Mouse (Mus musculus) MEL (cell line): ENCODE data around the gene Pid1. TPM values are rescaled to one million over a fixed set of nuclear protein-coding genes. Genes with fewer than 3 reads are reported as not detected.

Experiments
- DNase-seq: peaks from one replicate; pipeline ENCODE4 v3.0.0; 2011; ENCODE audit warnings: low read depth, low spot score
- H3K27ac ChIP-seq: 2 replicates; pipeline ENCODE4 v1.5.1; 2012; ENCODE audit warnings: low read depth, mild to moderate bottlenecking, control low read depth, low read length, moderate library complexity; ENCODE audit not compliant: control insufficient read depth
- H3K27me3 ChIP-seq, 2 experiments: fragments of 150-350 bp in 1 of 2; sonication (generic) in 1 of 2; 2 replicates each; pipeline ENCODE4 v1.6.1; 2012; ENCODE audit warnings: low read length in 2 of 2, mild to moderate bottlenecking in 2 of 2, improper control_type of control experiment in 1 of 2, moderate library complexity in 1 of 2; ENCODE audit not compliant: insufficient read depth in 2 of 2, control insufficient read depth in 1 of 2
- H3K36me3 ChIP-seq, 2 experiments: 2 replicates each; pipeline ENCODE4 v1.6.1; 2012 to 2014; ENCODE audit warnings: low read length in 2 of 2, improper control_type of control experiment in 1 of 2, inconsistent platforms in 1 of 2, mild to moderate bottlenecking in 1 of 2; ENCODE audit not compliant: insufficient read depth in 2 of 2, control insufficient read depth in 1 of 2
- H3K4me1 ChIP-seq, 2 experiments: fragments of 150-350 bp in 1 of 2; sonication (generic) in 1 of 2; 2 replicates each; pipeline ENCODE4 v1.6.1; 2012; ENCODE audit warnings: low read length in 2 of 2, improper control_type of control experiment in 1 of 2, mild to moderate bottlenecking in 1 of 2; ENCODE audit not compliant: insufficient read depth in 2 of 2, control insufficient read depth in 1 of 2
- H3K4me3 ChIP-seq, 2 experiments: fragments of 150-350 bp in 1 of 2; sonication (generic) in 1 of 2; 2 replicates each; pipeline ENCODE4 v1.5.1; 2012; ENCODE audit warnings: low read depth in 2 of 2, low read length in 2 of 2, mild to moderate bottlenecking in 2 of 2, moderate library complexity in 2 of 2, control low read depth in 1 of 2, improper control_type of control experiment in 1 of 2; ENCODE audit not compliant: control insufficient read depth in 1 of 2, insufficient read depth in 1 of 2
- H3K79me2 ChIP-seq: 2 replicates; pipeline ENCODE4 v1.6.1; 2012; ENCODE audit warnings: mild to moderate bottlenecking, low read length, moderate library complexity; ENCODE audit not compliant: control insufficient read depth, poor library complexity, insufficient read depth
- H3K9ac ChIP-seq: 2 replicates; pipeline ENCODE4 v1.6.1; 2012; ENCODE audit warnings: low read depth, mild to moderate bottlenecking, control low read depth, low read length, moderate library complexity; ENCODE audit not compliant: control insufficient read depth, poor library complexity, severe bottlenecking
- H3K9me3 ChIP-seq: fragments of 150-350 bp; sonication (generic); replicated peaks from 2 replicates; pipeline ENCODE4 v1.6.1; 2012; ENCODE audit warnings: mild to moderate bottlenecking, low read length, improper control_type of control experiment, moderate library complexity; ENCODE audit not compliant: insufficient read depth
- BHLHE40 ChIP-seq: IDR thresholded peaks from 2 replicates; pipeline ENCODE4 v1.6.1; 2012; ENCODE audit warnings: low read depth, mild to moderate bottlenecking, inconsistent platforms, low read length, improper control_type of control experiment, borderline replicate concordance
- CHD1 ChIP-seq: IDR thresholded peaks from 2 replicates; pipeline ENCODE4 v1.6.1; 2012; ENCODE audit warnings: low read depth, mild to moderate bottlenecking, inconsistent platforms, low read length, improper control_type of control experiment
- ETS1 ChIP-seq: IDR thresholded peaks from 2 replicates; pipeline ENCODE4 v1.6.1; 2012; ENCODE audit warnings: low read depth, mild to moderate bottlenecking, inconsistent platforms, low read length, improper control_type of control experiment, moderate library complexity
- HCFC1 ChIP-seq: IDR thresholded peaks from 2 replicates; pipeline ENCODE4 v1.6.1; 2012; ENCODE audit warnings: low read depth, mild to moderate bottlenecking, inconsistent platforms, low read length, improper control_type of control experiment, moderate library complexity
- JUND ChIP-seq: IDR thresholded peaks from 2 replicates; pipeline ENCODE4 v1.6.1; 2011; ENCODE audit warnings: low read depth, mild to moderate bottlenecking, improper control_type of control experiment, low read length
- MAZ ChIP-seq: IDR thresholded peaks from 2 replicates; pipeline ENCODE4 v1.6.1; 2012; ENCODE audit warnings: low read depth, mild to moderate bottlenecking, inconsistent platforms, low read length, improper control_type of control experiment
- MEF2A ChIP-seq: IDR thresholded peaks from 2 replicates; pipeline ENCODE4 v1.6.1; 2014; ENCODE audit warnings: low read depth, mild to moderate bottlenecking, inconsistent platforms, low read length, improper control_type of control experiment; ENCODE audit not compliant: poor library complexity, insufficient replicate concordance, severe bottlenecking; ENCODE audit errors: extremely low read depth
- NELFE ChIP-seq: IDR thresholded peaks from 2 replicates; pipeline ENCODE4 v1.6.1; 2011; ENCODE audit warnings: low read depth, low read length, improper control_type of control experiment
- POLR2A ChIP-seq, 2 experiments: IDR thresholded peaks; 2 replicates each; pipeline ENCODE4 v1.6.1; 2011 to 2012; ENCODE audit warnings: low read length in 2 of 2, mild to moderate bottlenecking in 2 of 2, control low read depth in 1 of 2, improper control_type of control experiment in 1 of 2, low read depth in 1 of 2, moderate library complexity in 1 of 2; ENCODE audit not compliant: control insufficient read depth in 1 of 2, insufficient read depth in 1 of 2, poor library complexity in 1 of 2
- POLR2AphosphoS5 ChIP-seq: IDR thresholded peaks from 2 replicates; pipeline ENCODE4 v1.6.1; 2012; ENCODE audit warnings: low read depth, borderline replicate concordance, mild to moderate bottlenecking, inconsistent platforms, low read length, moderate library complexity, mixed read lengths
- SMC3 ChIP-seq: IDR thresholded peaks from 2 replicates; pipeline ENCODE4 v1.6.1; 2011; ENCODE audit warnings: low read depth, low read length, improper control_type of control experiment
- TCF12 ChIP-seq: IDR thresholded peaks from 2 replicates; pipeline ENCODE4 v1.6.1; 2014; ENCODE audit warnings: low read depth, mild to moderate bottlenecking, inconsistent platforms, low read length, improper control_type of control experiment, moderate library complexity
- polyA plus RNA-seq, 2 experiments: library from polyadenylated mRNA; stranded (reverse) in 1 of 2; unstranded in 1 of 2; fragments of >175 nt in 1 of 2; fragments of >200 nt in 1 of 2; gene quantifications; 2 replicates each; pipeline versions ENCODE4 v1.2.1 to v1.2.4; 2012; ENCODE audit warnings: low replicate concordance in 2 of 2, low read depth in 1 of 2; ENCODE audit not compliant: insufficient read length in 2 of 2, insufficient read depth in 1 of 2, missing spikeins in 1 of 2
- total RNA-seq: library from RNA; depleted of rRNA; stranded (reverse); fragments of 300-350 nt; gene quantifications from 2 replicates; pipeline ENCODE4 v1.2.3, GENCODE M21; 2012

The Pid1 gene
- total and polyA plus RNA-seq, 3 experiments, result not detected

DNA sequence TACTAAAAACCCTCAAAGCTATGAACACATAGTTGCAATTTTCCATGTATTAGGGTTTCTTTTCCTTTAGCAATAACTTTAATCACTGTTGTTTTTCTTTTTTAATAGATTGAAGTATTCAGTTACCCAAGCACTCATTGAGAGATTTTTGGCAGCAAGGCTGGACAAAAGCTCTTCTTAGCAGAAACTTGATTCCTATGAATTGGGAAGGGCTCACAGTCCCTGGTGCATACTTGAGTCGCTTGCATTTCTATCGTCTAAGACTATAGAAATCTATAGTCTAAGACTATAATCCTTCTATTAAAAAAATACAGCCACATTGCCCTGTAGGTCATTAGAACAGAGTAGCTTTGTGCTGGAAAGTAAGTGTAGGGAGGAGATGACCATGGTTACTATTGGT lies 44.9 kb upstream of the Pid1 start:
- TF ChIP-seq ETS1 (no peak), BHLHE40 (no peak), MEF2A (no peak)

DNA sequence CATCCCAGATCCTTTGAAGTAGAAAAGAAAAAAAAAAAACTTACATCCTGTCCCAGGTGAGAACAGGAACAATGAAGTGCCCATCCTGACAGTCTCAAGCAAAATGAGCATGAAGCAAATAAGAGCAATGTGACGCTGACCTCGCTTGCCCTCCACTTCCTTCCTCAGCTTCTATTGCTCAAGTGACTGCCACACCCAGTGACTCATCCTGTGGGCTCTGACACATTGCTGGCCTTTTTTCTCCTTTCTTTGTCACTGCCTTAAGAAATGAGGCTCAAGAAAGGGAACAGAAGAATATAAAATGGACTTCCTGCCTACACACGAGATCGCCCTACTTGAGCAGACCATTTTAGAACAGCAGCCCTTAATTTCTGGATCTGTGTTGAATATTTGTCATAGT lies 42.9 kb upstream of the Pid1 start:
- H3K4me1 ChIP-seq, result no peaks in the 10 kb centered on the region; a peak in 1 of 4 replicates
- no peaks in the 10 kb centered on the region for H3K79me2 ChIP-seq
- no peak overlapping the region for H3K9ac ChIP-seq
- H3K9me3 ChIP-seq, result no peaks in the 10 kb centered on the region
- no peaks in the 10 kb centered on the region for H3K36me3 ChIP-seq
- no peaks in the 10 kb centered on the region for H3K27me3 ChIP-seq
- TF ChIP-seq ETS1 (no peak), TCF12 (no peak), JUND (0 out of 2 replicates have a peak, but pooled peaks have one; percentile 41)
- H3K4me3 ChIP-seq, result no peak overlapping the region
- peak; percentile 25 for DNase-seq
- H3K27ac ChIP-seq, result peak overlapping the region; percentile 45

More for the DNA sequence above, 44.9 kb upstream of the Pid1 start:
- no peak for DNase-seq
- Histone ChIP-seq H3K79me2 (no peaks in the 10 kb centered on the region), H3K27me3 (no peaks in the 10 kb centered on the region), H3K27ac (no peak overlapping the region), H3K4me3 (no peak overlapping the region), H3K36me3 (no peaks in the 10 kb centered on the region), H3K9me3 (no peaks in the 10 kb centered on the region), H3K9ac (no peak overlapping the region), H3K4me1 (no peaks in the 10 kb centered on the region; a peak in 1 of 4 replicates)

DNA sequence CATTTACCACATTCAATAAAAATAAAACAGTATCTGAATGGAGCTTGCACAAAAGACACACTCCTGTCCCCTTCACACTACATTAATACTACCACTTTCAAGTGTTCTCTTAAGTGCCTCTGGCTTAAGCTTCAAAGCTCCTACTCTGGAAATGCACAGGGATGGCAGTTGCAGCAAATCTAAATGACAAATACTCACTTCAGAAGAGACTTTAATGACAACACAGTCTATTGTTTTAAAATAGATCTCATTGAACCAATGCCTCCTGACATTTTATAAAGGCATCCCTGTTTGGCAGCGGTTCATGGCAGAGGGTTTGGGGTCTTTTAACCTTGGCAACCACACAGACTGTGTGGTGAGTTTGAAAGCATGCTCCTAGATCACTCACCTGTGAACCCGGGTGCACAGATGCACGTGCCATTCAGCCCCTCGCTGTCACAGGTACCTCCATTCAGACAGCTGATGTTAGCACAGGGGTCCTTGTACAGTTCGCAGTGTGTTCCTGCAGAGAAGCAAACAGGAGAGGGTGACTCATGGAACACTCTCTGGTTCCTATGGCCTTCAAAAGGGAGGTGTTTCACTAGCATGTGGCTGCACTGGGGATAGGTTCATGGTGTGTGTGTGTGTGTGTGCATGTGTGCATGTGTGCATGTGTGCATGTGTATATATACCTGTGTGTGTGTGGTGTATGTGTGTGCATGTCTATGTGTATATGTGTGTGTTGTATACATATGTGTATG lies 41.7 kb upstream of the Pid1 start:
- no peak overlapping the region for H3K4me3 ChIP-seq
- no peaks in the 10 kb centered on the region for H3K79me2 ChIP-seq
- no peak for TF ChIP-seq SMC3
- no peak for TF ChIP-seq CHD1
- TF ChIP-seq POLR2A (IDR thresholded peaks at IDR 0.05; ENCODE audit: control insufficient read depth in 1 of 2, insufficient read depth in 1 of 2, low read depth in 1 of 2, low read length in 2 of 2, poor library complexity in 1 of 2), result no peak
- TF ChIP-seq NELFE, result no peak
- no peak for TF ChIP-seq HCFC1
- no peak for TF ChIP-seq POLR2AphosphoS5
- no peak for TF ChIP-seq MEF2A
- TF ChIP-seq MAZ, result no peak
- DNase-seq, result no peak
- H3K9me3 ChIP-seq, result no peaks in the 10 kb centered on the region
- no peak overlapping the region for H3K27ac ChIP-seq
- no peak overlapping the region for H3K9ac ChIP-seq
- no peaks in the 10 kb centered on the region; a peak in 1 of 4 replicates for H3K4me1 ChIP-seq
- no peaks in the 10 kb centered on the region for H3K36me3 ChIP-seq
- no peaks in the 10 kb centered on the region for H3K27me3 ChIP-seq
